Mouse (Mus musculus): ENCODE measurements around the gene Ccdc189. TPM values are rescaled to one million over a fixed set of nuclear protein-coding genes. Genes with fewer than 3 reads are reported as not detected.

Gene Ccdc189
- polyA plus RNA-seq (2015; fragmentation: Illumina TruSeq; extraction: RNeasy Lipid Tissue Mini Kit (QIAGEN cat#74804); ENCODE audit: low read depth, low replicate concordance), result 12.4 TPM

GRCm38 (mm10) chr7:127588011-127588871 is at the start of gene Ccdc189, which contains the start of gene Rnf40:
Ccdc189 (minus strand) TSS chr7:127588595.
Rnf40 (plus strand) TSS chr7:127588767.

GRCm38 (mm10) chr7:127614891-127615843 is 26.8 kb upstream of the Ccdc189 start, which contains the start of gene Zfp629:
Zfp629 (minus strand) TSS chr7:127615797.

GRCm38 (mm10) chr7:127572895-127573471 is 15.4 kb downstream of the Ccdc189 start, which contains the start of gene Phkg2:
Phkg2 (plus strand) TSS chr7:127573340.

GRCm38 (mm10) chr7:127561340-127561858 is 27.0 kb downstream of the Ccdc189 start, which contains the start of gene Tmem265:
Tmem265 (plus strand) TSS chr7:127561390.

Other genes with a start within 250 kb of the Ccdc189 start
- gene Zfp768, start 243.0 kb downstream of the Ccdc189 start, polyA plus RNA-seq (2015; fragmentation: Illumina TruSeq; extraction: RNeasy Lipid Tissue Mini Kit (QIAGEN cat#74804); ENCODE audit: low read depth, low replicate concordance), result 11.7 TPM
- 5.3 TPM for gene Zfp747, start 212.5 kb downstream of the Ccdc189 start, polyA plus RNA-seq (2015; fragmentation: Illumina TruSeq; extraction: RNeasy Lipid Tissue Mini Kit (QIAGEN cat#74804); ENCODE audit: low read depth, low replicate concordance)
- gene 9130019O22Rik, start 201.4 kb downstream of the Ccdc189 start, polyA plus RNA-seq (2015; fragmentation: Illumina TruSeq; extraction: RNeasy Lipid Tissue Mini Kit (QIAGEN cat#74804); ENCODE audit: low read depth, low replicate concordance), result 2.3 TPM
- gene E430018J23Rik, start 195.0 kb downstream of the Ccdc189 start, polyA plus RNA-seq (2015; fragmentation: Illumina TruSeq; extraction: RNeasy Lipid Tissue Mini Kit (QIAGEN cat#74804); ENCODE audit: low read depth, low replicate concordance), result 5.9 TPM
- gene Zfp764, start 181.8 kb downstream of the Ccdc189 start, polyA plus RNA-seq (2015; fragmentation: Illumina TruSeq; extraction: RNeasy Lipid Tissue Mini Kit (QIAGEN cat#74804); ENCODE audit: low read depth, low replicate concordance), result 5.1 TPM
- 20.0 TPM for gene Zfp688, start 166.5 kb downstream of the Ccdc189 start, polyA plus RNA-seq (2015; fragmentation: Illumina TruSeq; extraction: RNeasy Lipid Tissue Mini Kit (QIAGEN cat#74804); ENCODE audit: low read depth, low replicate concordance)
- 4.0 TPM for gene Zfp689, start 139.4 kb downstream of the Ccdc189 start, polyA plus RNA-seq (2015; fragmentation: Illumina TruSeq; extraction: RNeasy Lipid Tissue Mini Kit (QIAGEN cat#74804); ENCODE audit: low read depth, low replicate concordance)
- 26.1 TPM for gene Prr14, start 129.0 kb downstream of the Ccdc189 start, polyA plus RNA-seq (2015; fragmentation: Illumina TruSeq; extraction: RNeasy Lipid Tissue Mini Kit (QIAGEN cat#74804); ENCODE audit: low read depth, low replicate concordance)
- gene Fbrs, start 109.4 kb downstream of the Ccdc189 start, polyA plus RNA-seq (2015; fragmentation: Illumina TruSeq; extraction: RNeasy Lipid Tissue Mini Kit (QIAGEN cat#74804); ENCODE audit: low read depth, low replicate concordance), result 44.8 TPM
- 22.6 TPM for gene Srcap, start 76.6 kb downstream of the Ccdc189 start, polyA plus RNA-seq (2015; fragmentation: Illumina TruSeq; extraction: RNeasy Lipid Tissue Mini Kit (QIAGEN cat#74804); ENCODE audit: low read depth, low replicate concordance)
- gene Gm42715, start 69.0 kb downstream of the Ccdc189 start, polyA plus RNA-seq (2015; fragmentation: Illumina TruSeq; extraction: RNeasy Lipid Tissue Mini Kit (QIAGEN cat#74804); ENCODE audit: low read depth, low replicate concordance), result 11.1 TPM
- gene Tmem265, start 27.2 kb downstream of the Ccdc189 start, polyA plus RNA-seq (2015; fragmentation: Illumina TruSeq; extraction: RNeasy Lipid Tissue Mini Kit (QIAGEN cat#74804); ENCODE audit: low read depth, low replicate concordance), result not detected
- gene Phkg2, start 15.3 kb downstream of the Ccdc189 start, polyA plus RNA-seq (2015; fragmentation: Illumina TruSeq; extraction: RNeasy Lipid Tissue Mini Kit (QIAGEN cat#74804); ENCODE audit: low read depth, low replicate concordance), result 93.0 TPM
- gene Rnf40, start 172 bp upstream of the Ccdc189 start, polyA plus RNA-seq (2015; fragmentation: Illumina TruSeq; extraction: RNeasy Lipid Tissue Mini Kit (QIAGEN cat#74804); ENCODE audit: low read depth, low replicate concordance), result 30.1 TPM
- 10.7 TPM for gene Zfp629, start 27.2 kb upstream of the Ccdc189 start, polyA plus RNA-seq (2015; fragmentation: Illumina TruSeq; extraction: RNeasy Lipid Tissue Mini Kit (QIAGEN cat#74804); ENCODE audit: low read depth, low replicate concordance)
- gene Bcl7c, start 120.3 kb upstream of the Ccdc189 start, polyA plus RNA-seq (2015; fragmentation: Illumina TruSeq; extraction: RNeasy Lipid Tissue Mini Kit (QIAGEN cat#74804); ENCODE audit: low read depth, low replicate concordance), result 25.9 TPM
- 2.5 TPM for gene Ctf1, start 124.1 kb upstream of the Ccdc189 start, polyA plus RNA-seq (2015; fragmentation: Illumina TruSeq; extraction: RNeasy Lipid Tissue Mini Kit (QIAGEN cat#74804); ENCODE audit: low read depth, low replicate concordance)
- gene Ctf2, start 143.6 kb upstream of the Ccdc189 start, polyA plus RNA-seq (2015; fragmentation: Illumina TruSeq; extraction: RNeasy Lipid Tissue Mini Kit (QIAGEN cat#74804); ENCODE audit: low read depth, low replicate concordance), result not detected
- gene Fbxl19, start 155.9 kb upstream of the Ccdc189 start, polyA plus RNA-seq (2015; fragmentation: Illumina TruSeq; extraction: RNeasy Lipid Tissue Mini Kit (QIAGEN cat#74804); ENCODE audit: low read depth, low replicate concordance), result 38.6 TPM
- gene Orai3, start 181.2 kb upstream of the Ccdc189 start, polyA plus RNA-seq (2015; fragmentation: Illumina TruSeq; extraction: RNeasy Lipid Tissue Mini Kit (QIAGEN cat#74804); ENCODE audit: low read depth, low replicate concordance), result 20.2 TPM
- 21.5 TPM for gene Setd1a, start 188.1 kb upstream of the Ccdc189 start, polyA plus RNA-seq (2015; fragmentation: Illumina TruSeq; extraction: RNeasy Lipid Tissue Mini Kit (QIAGEN cat#74804); ENCODE audit: low read depth, low replicate concordance)
- gene Gm49388, start 197.0 kb upstream of the Ccdc189 start, polyA plus RNA-seq (2015; fragmentation: Illumina TruSeq; extraction: RNeasy Lipid Tissue Mini Kit (QIAGEN cat#74804); ENCODE audit: low read depth, low replicate concordance), result not detected
- gene Hsd3b7, start 212.0 kb upstream of the Ccdc189 start, polyA plus RNA-seq (2015; fragmentation: Illumina TruSeq; extraction: RNeasy Lipid Tissue Mini Kit (QIAGEN cat#74804); ENCODE audit: low read depth, low replicate concordance), result 13.3 TPM
- 88.0 TPM for gene Stx4a, start 235.7 kb upstream of the Ccdc189 start, polyA plus RNA-seq (2015; fragmentation: Illumina TruSeq; extraction: RNeasy Lipid Tissue Mini Kit (QIAGEN cat#74804); ENCODE audit: low read depth, low replicate concordance)
- 319 TPM for gene Stx1b, start 236.0 kb upstream of the Ccdc189 start, polyA plus RNA-seq (2015; fragmentation: Illumina TruSeq; extraction: RNeasy Lipid Tissue Mini Kit (QIAGEN cat#74804); ENCODE audit: low read depth, low replicate concordance)